Comparison of ENCODE assay signal across 19 mouse cellular contexts in the genomic region with DNA sequence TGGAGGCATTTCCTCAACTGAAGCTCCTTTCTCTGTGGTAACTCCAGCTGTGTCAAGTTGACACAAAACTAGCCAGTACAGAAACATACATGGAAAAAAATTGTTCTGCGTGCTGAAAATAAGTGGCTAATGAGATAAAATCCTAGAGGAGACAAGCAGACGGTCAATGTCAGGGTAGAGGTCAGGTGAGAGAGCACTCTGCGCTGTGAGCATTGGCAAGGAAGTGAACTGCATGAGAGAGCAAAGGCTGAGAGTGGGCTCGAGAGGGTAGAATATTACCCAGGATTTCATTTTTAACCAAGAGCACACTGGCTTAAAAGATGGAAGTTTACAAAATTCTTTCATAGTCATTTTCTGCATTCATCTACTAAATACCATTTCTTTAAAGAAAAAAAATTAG.
DNase-seq lines count a peak whose midpoint lies in the region; ATAC-seq lines count a peak whose summit lies in the region.
"Had no signal": no experiment of that assay in that cellular context is flagged by ENCODE, and none has a peak within 500 bp of the region (broad histone marks: within the 10 kb centered on the region; RNA-seq: fewer than 3 reads in every experiment).

No protein-coding gene starts in this region.

- no peaks in the 10 kb centered on the region for H3K36me3 ChIP-seq in kidney, embryonic 14.5 days (ENCODE audit: control insufficient read depth, insufficient read depth, low read length)
- H3K36me3 ChIP-seq in kidney, embryonic 15.5 days = no peaks in the 10 kb centered on the region
- no peaks in the 10 kb centered on the region for H3K36me3 ChIP-seq in kidney, embryonic 16.5 days (ENCODE audit: insufficient read depth, low read length)
- no peaks in the 10 kb centered on the region for H3K36me3 ChIP-seq in stomach, embryonic 15.5 days
- H3K36me3 ChIP-seq: embryonic facial prominence, embryonic 15.5 days; forebrain, embryonic 10.5 days; heart, embryonic 12.5 days; hindbrain, embryonic 10.5 days had no signal

- no peak overlapping the region for H3K27ac ChIP-seq in kidney, embryonic 14.5 days (ENCODE audit: low read depth, low read length)
- H3K27ac ChIP-seq in kidney, embryonic 15.5 days = peak overlapping the region; percentile 52; the same call in 1 of the 2 replicates
- peak overlapping the region; percentile 43; the same call in 1 of the 2 replicates for H3K27ac ChIP-seq in kidney, embryonic 16.5 days (ENCODE audit: low read length)
- H3K27ac ChIP-seq in stomach, embryonic 15.5 days = peak overlapping the region; percentile 26; the same call in 1 of the 2 replicates
- H3K27ac ChIP-seq: embryonic facial prominence, embryonic 15.5 days; hindbrain, embryonic 10.5 days had no signal

- no peak for ATAC-seq in kidney, embryonic 14.5 days (ENCODE audit: low FRiP score, low TSS enrichment)
- no peak for ATAC-seq in kidney, embryonic 15.5 days (replicated peaks; ENCODE audit: low FRiP score)
- no peak for ATAC-seq in kidney, embryonic 16.5 days (ENCODE audit: low FRiP score, low TSS enrichment)
- no peak for ATAC-seq in stomach, embryonic 15.5 days (ENCODE audit: insufficient read depth, low FRiP score, low read depth)
- ATAC-seq: forebrain, embryonic 14.5 days had no signal

- peak; percentile 25 for DNase-seq in kidney, adult 11 months
- no peak for DNase-seq in kidney, postnatal 14 days
- DNase-seq in frontal cortex, postnatal 14 days (ENCODE audit: low spot score in 2 of 2) = no peak
- DNase-seq: adrenal gland, postnatal 10 days; cerebellum, adult 11 months; cerebellum, adult 8-10 months; cerebellum, postnatal 14 days; embryo, embryonic 11 days; gastrocnemius, postnatal 10 days had no signal

- 63% methylated on average over 4 of the region's 4 CpGs for WGBS in kidney, embryonic 14.5 days
- 62% methylated on average over 4 of the region's 4 CpGs for WGBS in kidney, embryonic 15.5 days
- WGBS in kidney, embryonic 16.5 days = 65% methylated on average over 4 of the region's 4 CpGs
- 71% methylated on average over 4 of the region's 4 CpGs for WGBS in stomach, embryonic 15.5 days

- H3K9ac ChIP-seq in kidney, embryonic 14.5 days (ENCODE audit: low read depth, low read length) = no peak overlapping the region
- H3K9ac ChIP-seq in kidney, embryonic 15.5 days = no peak overlapping the region
- no peak overlapping the region for H3K9ac ChIP-seq in kidney, embryonic 16.5 days (replicated peaks; ENCODE audit: low read length)
- H3K9ac ChIP-seq in stomach, embryonic 15.5 days = no peak overlapping the region
- H3K9ac ChIP-seq: embryonic facial prominence, embryonic 15.5 days; heart, embryonic 12.5 days had no signal

- H3K4me1 ChIP-seq in kidney, embryonic 14.5 days (ENCODE audit: control insufficient read depth, insufficient read depth, low read length) = no peaks in the 10 kb centered on the region
- 0 out of 2 replicates have a peak, but pooled peaks cover 9% of the 10 kb centered on the region for H3K4me1 ChIP-seq in kidney, embryonic 15.5 days
- peaks cover 14% of the 10 kb centered on the region for H3K4me1 ChIP-seq in kidney, embryonic 16.5 days (ENCODE audit: insufficient read depth, low read length)
- H3K4me1 ChIP-seq in stomach, embryonic 15.5 days = peaks cover 2% of the 10 kb centered on the region; the same call in 1 of the 2 replicates
- H3K4me1 ChIP-seq: embryonic facial prominence, embryonic 15.5 days; forebrain, embryonic 10.5 days; heart, embryonic 12.5 days had no signal

- H3K27me3 ChIP-seq in kidney, embryonic 14.5 days (ENCODE audit: control insufficient read depth, insufficient read depth, low read length) = no peaks in the 10 kb centered on the region
- H3K27me3 ChIP-seq in kidney, embryonic 15.5 days = no peaks in the 10 kb centered on the region
- no peaks in the 10 kb centered on the region for H3K27me3 ChIP-seq in kidney, embryonic 16.5 days (ENCODE audit: insufficient read depth, low read length)
- no peaks in the 10 kb centered on the region for H3K27me3 ChIP-seq in stomach, embryonic 15.5 days (replicated peaks)
- H3K27me3 ChIP-seq: embryonic facial prominence, embryonic 15.5 days; heart, embryonic 12.5 days had no signal

- no peaks in the 10 kb centered on the region for H3K9me3 ChIP-seq in kidney, embryonic 14.5 days (ENCODE audit: control insufficient read depth, low read length)
- H3K9me3 ChIP-seq in kidney, embryonic 15.5 days (replicated peaks) = no peaks in the 10 kb centered on the region
- H3K9me3 ChIP-seq in kidney, embryonic 16.5 days (ENCODE audit: low read length) = no peaks in the 10 kb centered on the region; the same call in 1 of the 2 replicates
- H3K9me3 ChIP-seq in stomach, embryonic 15.5 days = no peaks in the 10 kb centered on the region
- H3K9me3 ChIP-seq: embryonic facial prominence, embryonic 15.5 days; forebrain, embryonic 10.5 days; heart, embryonic 12.5 days; hindbrain, embryonic 10.5 days had no signal

- H3K4me3 ChIP-seq in kidney, embryonic 14.5 days (ENCODE audit: low read length) = no peak overlapping the region
- no peak overlapping the region for H3K4me3 ChIP-seq in kidney, embryonic 15.5 days (replicated peaks)
- no peak overlapping the region for H3K4me3 ChIP-seq in kidney, embryonic 16.5 days (ENCODE audit: low read length)
- no peak overlapping the region for H3K4me3 ChIP-seq in stomach, embryonic 15.5 days (replicated peaks)
- H3K4me3 ChIP-seq: embryonic facial prominence, embryonic 15.5 days; erythroblast, embryonic 14.5 days; forebrain, embryonic 10.5 days; heart, embryonic 12.5 days; hindbrain, embryonic 10.5 days had no signal

- no peak overlapping the region for H3K4me2 ChIP-seq in kidney, embryonic 14.5 days (replicated peaks; ENCODE audit: low read depth, low read length)
- no peak overlapping the region for H3K4me2 ChIP-seq in kidney, embryonic 15.5 days
- no peak overlapping the region for H3K4me2 ChIP-seq in kidney, embryonic 16.5 days (replicated peaks; ENCODE audit: low read depth, low read length)
- no peak overlapping the region for H3K4me2 ChIP-seq in stomach, embryonic 15.5 days
- H3K4me2 ChIP-seq: embryonic facial prominence, embryonic 15.5 days; heart, embryonic 12.5 days had no signal
